Comparison of ENCODE assay signal across 21 mouse cellular contexts in genomic region chr12:71506206-71506605, GRCm38 (mm10).
"Had no signal": no experiment of that assay in that cellular context is flagged by ENCODE, and none has a peak within 500 bp of the region (broad histone marks: within the 10 kb centered on the region; RNA-seq: fewer than 3 reads in every experiment).

No protein-coding gene starts in this region.

- H3K27ac ChIP-seq: lung, embryonic 15.5 days; macrophage; midbrain, embryonic 10.5 days; midbrain, embryonic 12.5 days; neural tube, embryonic 13.5 days; neural tube, embryonic 15.5 days; stomach, embryonic 15.5 days; stomach, postnatal 0 days had no signal

- H3K4me3 ChIP-seq: lung, embryonic 15.5 days; midbrain, embryonic 10.5 days; midbrain, embryonic 12.5 days; myocyte; neural tube, embryonic 13.5 days; neural tube, embryonic 15.5 days; stomach, embryonic 15.5 days had no signal

- ATAC-seq: liver, postnatal 0 days; lung, postnatal 0 days; midbrain, embryonic 16.5 days had no signal

- H3K4me1 ChIP-seq: lung, embryonic 15.5 days; midbrain, embryonic 10.5 days; midbrain, embryonic 12.5 days; stomach, embryonic 15.5 days had no signal

- DNase-seq: liver, postnatal 0 days; lung, adult 2 months; lung, postnatal 14 days; lung, postnatal 36 days; midbrain, embryonic 14.5 days; retina, postnatal 1 day; right cerebral cortex, adult 18-20 months; thymus, adult 2 months; thymus, postnatal 14 days; thymus, postnatal 4 days had no signal
